Mouse (Mus musculus): Measurements from ENCODE around the gene Nkpd1. TPM values are rescaled to one million over a fixed set of nuclear protein-coding genes. Genes with fewer than 3 reads are reported as not detected.
A peak's percentile ranks its signal among the peaks of the same experiment; 100 is the strongest.

Nkpd1 gene
- polyA plus RNA-seq (2015; fragmentation: Nextera tagmentation; extraction: Ambion mirVana), result 0.32 and 0.50 TPM in 2 replicates

GRCm38 (mm10) chr7:19517652-19518365 lies at the start of gene Nkpd1:
Gene Nkpd1 (plus strand): TSS chr7:19517838.
- ATAC-seq (ENCODE audit: low FRiP score), result no peak
- peak within 1 kb of the TSS; percentile 24 for H3K4me3 ChIP-seq
- peak within 1 kb of the TSS; percentile 49 for H3K4me2 ChIP-seq
- peaks cover 63% of the 10 kb centered on the region for H3K27me3 ChIP-seq
- H3K9ac ChIP-seq, result peak within 1 kb of the TSS; percentile 70
- H3K27ac ChIP-seq, result no peak within 1 kb of the TSS
- H3K36me3 ChIP-seq, result no peaks in the 10 kb centered on the region
- H3K4me1 ChIP-seq (replicated peaks), result peaks cover 19% of the 10 kb centered on the region
- no peaks in the 10 kb centered on the region for H3K9me3 ChIP-seq
- 5% methylated on average over 22 of the region's 29 CpGs for WGBS

- H3K4me2 ChIP-seq, result no peak overlapping the region
- no peak overlapping the region for H3K9ac ChIP-seq
- 68% methylated on average over 12 of the region's 12 CpGs for WGBS
- H3K4me3 ChIP-seq, result no peak overlapping the region
- H3K9me3 ChIP-seq, result no peaks in the 10 kb centered on the region
- H3K36me3 ChIP-seq, result no peaks in the 10 kb centered on the region
- no peak overlapping the region for H3K27ac ChIP-seq
- ATAC-seq (ENCODE audit: low FRiP score), result no peak
- peaks cover 94% of the 10 kb centered on the region for H3K27me3 ChIP-seq
- H3K4me1 ChIP-seq (replicated peaks), result peaks cover 5% of the 10 kb centered on the region; the same call in 1 of the 2 replicates
These were observed 49.4 kb upstream of the Nkpd1 start for GRCm38 (mm10) chr7:19468279-19468678.

GRCm38 (mm10) chr7:19469404-19469803 lies 48.2 kb upstream of the Nkpd1 start:
- no peak for ATAC-seq (ENCODE audit: low FRiP score)
- Histone ChIP-seq H3K4me2 (no peak overlapping the region), H3K4me3 (no peak overlapping the region), H3K4me1 (replicated peaks) (peaks cover 11% of the 10 kb centered on the region; the same call in 1 of the 2 replicates), H3K36me3 (no peaks in the 10 kb centered on the region), H3K27me3 (peaks cover 95% of the 10 kb centered on the region), H3K9me3 (no peaks in the 10 kb centered on the region), H3K9ac (no peak overlapping the region), H3K27ac (no peak overlapping the region)
- 20% methylated on average over 23 of the region's 23 CpGs for WGBS

GRCm38 (mm10) chr7:19470308-19470707 lies 47.3 kb upstream of the Nkpd1 start:
- H3K9ac ChIP-seq, result no peak overlapping the region
- no peak overlapping the region for H3K27ac ChIP-seq
- H3K27me3 ChIP-seq, result peaks cover 94% of the 10 kb centered on the region
- 15% methylated on average over 14 of the region's 14 CpGs for WGBS
- H3K4me2 ChIP-seq, result no peak overlapping the region
- no peak overlapping the region for H3K4me3 ChIP-seq
- no peak for ATAC-seq (ENCODE audit: low FRiP score)
- H3K4me1 ChIP-seq (replicated peaks), result peaks cover 14% of the 10 kb centered on the region; the same call in 1 of the 2 replicates
- no peaks in the 10 kb centered on the region for H3K9me3 ChIP-seq
- H3K36me3 ChIP-seq, result no peaks in the 10 kb centered on the region

GRCm38 (mm10) chr7:19472403-19472802 lies 45.2 kb upstream of the Nkpd1 start:
- no peak for ATAC-seq (ENCODE audit: low FRiP score)
- 38% methylated on average over 4 of the region's 4 CpGs for WGBS
- H3K4me1 ChIP-seq (replicated peaks), result peaks cover 14% of the 10 kb centered on the region; the same call in 1 of the 2 replicates

GRCm38 (mm10) chr7:19473875-19474443 lies 43.7 kb upstream of the Nkpd1 start:
- Histone ChIP-seq H3K36me3 (no peaks in the 10 kb centered on the region), H3K9me3 (no peaks in the 10 kb centered on the region), H3K27ac (peak overlapping the region; percentile 82), H3K4me2 (peak overlapping the region; percentile 69), H3K4me3 (peak overlapping the region; percentile 50), H3K4me1 (replicated peaks) (peaks cover 14% of the 10 kb centered on the region; the same call in 1 of the 2 replicates), H3K27me3 (peaks cover 91% of the 10 kb centered on the region), H3K9ac (peak overlapping the region; percentile 76)
- peak; percentile 90 for ATAC-seq (ENCODE audit: low FRiP score)
- WGBS, result under 1% methylated on average over 49 of the region's 89 CpGs

More at GRCm38 (mm10) chr7:19472403-19472802, 45.2 kb upstream of the Nkpd1 start:
- Histone ChIP-seq H3K4me3 (no peak overlapping the region), H3K9me3 (no peaks in the 10 kb centered on the region), H3K27ac (no peak overlapping the region), H3K36me3 (no peaks in the 10 kb centered on the region), H3K27me3 (peaks cover 93% of the 10 kb centered on the region), H3K4me2 (no peak overlapping the region), H3K9ac (no peak overlapping the region)

- Histone ChIP-seq H3K27ac (no peak overlapping the region), H3K9me3 (no peaks in the 10 kb centered on the region), H3K36me3 (no peaks in the 10 kb centered on the region), H3K27me3 (peaks cover 73% of the 10 kb centered on the region), H3K4me2 (no peak overlapping the region), H3K4me3 (no peak overlapping the region), H3K4me1 (replicated peaks) (peaks cover 10% of the 10 kb centered on the region; the same call in 1 of the 2 replicates), H3K9ac (no peak overlapping the region)
- ATAC-seq (ENCODE audit: low FRiP score), result no peak
- 80% methylated on average over 2 of the region's 2 CpGs for WGBS
These were observed 40.6 kb upstream of the Nkpd1 start for GRCm38 (mm10) chr7:19477084-19477483.

GRCm38 (mm10) chr7:19477624-19478384 lies 39.8 kb upstream of the Nkpd1 start:
- WGBS, result 25% methylated on average over 14 of the region's 14 CpGs
- Histone ChIP-seq H3K27ac (no peak overlapping the region), H3K27me3 (peaks cover 66% of the 10 kb centered on the region), H3K4me1 (replicated peaks) (peaks cover 10% of the 10 kb centered on the region; the same call in 1 of the 2 replicates), H3K9ac (no peak overlapping the region), H3K4me3 (no peak overlapping the region), H3K4me2 (no peak overlapping the region), H3K9me3 (no peaks in the 10 kb centered on the region), H3K36me3 (no peaks in the 10 kb centered on the region)
- no peak for ATAC-seq (ENCODE audit: low FRiP score)

GRCm38 (mm10) chr7:19483281-19483680 lies 34.4 kb upstream of the Nkpd1 start:
- no peak overlapping the region for H3K27ac ChIP-seq
- WGBS, result 90% methylated on average over 8 of the region's 8 CpGs
- H3K4me2 ChIP-seq, result no peak overlapping the region
- H3K4me3 ChIP-seq, result no peak overlapping the region
- H3K36me3 ChIP-seq, result no peaks in the 10 kb centered on the region
- H3K9me3 ChIP-seq, result no peaks in the 10 kb centered on the region
- H3K9ac ChIP-seq, result no peak overlapping the region
- no peak for ATAC-seq (ENCODE audit: low FRiP score)
- H3K27me3 ChIP-seq, result peaks cover 43% of the 10 kb centered on the region
- H3K4me1 ChIP-seq (replicated peaks), result no peaks in the 10 kb centered on the region

GRCm38 (mm10) chr7:19485488-19485887 lies 32.1 kb upstream of the Nkpd1 start:
- WGBS, result 88% methylated on average over 1 of the region's 1 CpGs
- no peak overlapping the region for H3K9ac ChIP-seq
- ATAC-seq (ENCODE audit: low FRiP score), result no peak
- H3K36me3 ChIP-seq, result no peaks in the 10 kb centered on the region
- peaks cover 4% of the 10 kb centered on the region for H3K4me1 ChIP-seq (replicated peaks)
- H3K27ac ChIP-seq, result no peak overlapping the region
- peaks cover 53% of the 10 kb centered on the region for H3K27me3 ChIP-seq
- no peak overlapping the region for H3K4me2 ChIP-seq
- no peaks in the 10 kb centered on the region for H3K9me3 ChIP-seq
- no peak overlapping the region for H3K4me3 ChIP-seq

GRCm38 (mm10) chr7:19486549-19486948 lies 31.1 kb upstream of the Nkpd1 start:
- no peaks in the 10 kb centered on the region for H3K9me3 ChIP-seq
- peaks cover 5% of the 10 kb centered on the region for H3K4me1 ChIP-seq (replicated peaks)
- no peak overlapping the region for H3K27ac ChIP-seq
- H3K27me3 ChIP-seq, result peaks cover 59% of the 10 kb centered on the region
- no peak for ATAC-seq (ENCODE audit: low FRiP score)
- H3K4me2 ChIP-seq, result no peak overlapping the region
- 89% methylated on average over 7 of the region's 7 CpGs for WGBS
- H3K36me3 ChIP-seq, result no peaks in the 10 kb centered on the region
- no peak overlapping the region for H3K4me3 ChIP-seq
- H3K9ac ChIP-seq, result no peak overlapping the region

GRCm38 (mm10) chr7:19489525-19489924 lies 28.1 kb upstream of the Nkpd1 start:
- H3K9me3 ChIP-seq, result no peaks in the 10 kb centered on the region
- ATAC-seq (ENCODE audit: low FRiP score), result peak; percentile 54; the same call in 1 of the 2 replicates
- H3K9ac ChIP-seq, result peak overlapping the region; percentile 68
- peak overlapping the region; percentile 35 for H3K4me3 ChIP-seq
- no peak overlapping the region for H3K27ac ChIP-seq
- H3K27me3 ChIP-seq, result peaks cover 78% of the 10 kb centered on the region
- H3K36me3 ChIP-seq, result no peaks in the 10 kb centered on the region
- peaks cover 11% of the 10 kb centered on the region for H3K4me1 ChIP-seq (replicated peaks)
- H3K4me2 ChIP-seq, result peak overlapping the region; percentile 49
- 2% methylated on average over 31 of the region's 31 CpGs for WGBS
